Mouse (Mus musculus): ENCODE measurements around the gene Slamf8. TPM values are rescaled to one million over a fixed set of nuclear protein-coding genes. Genes with fewer than 3 reads are reported as not detected.

Gene Slamf8
- not detected in 2 replicates for polyA plus RNA-seq (2014; fragmentation: Nextera tagmentation; extraction: Ambion mirVana)

GRCm38 (mm10) chr1:172590385-172590784, at the start of gene Slamf8:
Gene Slamf8, minus strand, starts transcription at chr1:172590568.
- DNase-seq, result peak; percentile 23
- H3K4me3 ChIP-seq (ENCODE audit: low read depth, low read length), result no peak within 1 kb of the TSS
- H3K4me1 ChIP-seq (ENCODE audit: insufficient read depth), result no peaks in the 10 kb centered on the region; the same call in 1 of the 2 replicates
- no peak within 1 kb of the TSS for H3K27ac ChIP-seq (ENCODE audit: low read depth)
- no peaks in the 10 kb centered on the region for H3K36me3 ChIP-seq (ENCODE audit: insufficient read depth)
- no peak for TF ChIP-seq CTCF (IDR thresholded peaks at IDR 0.05; ENCODE audit: low read depth)
- H3K9ac ChIP-seq, result no peak within 1 kb of the TSS
- no peak within 1 kb of the TSS for H3K4me2 ChIP-seq
- 67% methylated on average over 7 of the region's 7 CpGs for WGBS
- H3K9me3 ChIP-seq (ENCODE audit: low read depth, low read length), result no peaks in the 10 kb centered on the region
- H3K27me3 ChIP-seq (ENCODE audit: insufficient read depth, low read length), result peaks cover 8% of the 10 kb centered on the region; the same call in 1 of the 2 replicates
- ATAC-seq (ENCODE audit: insufficient read depth), result no peak

DNA sequence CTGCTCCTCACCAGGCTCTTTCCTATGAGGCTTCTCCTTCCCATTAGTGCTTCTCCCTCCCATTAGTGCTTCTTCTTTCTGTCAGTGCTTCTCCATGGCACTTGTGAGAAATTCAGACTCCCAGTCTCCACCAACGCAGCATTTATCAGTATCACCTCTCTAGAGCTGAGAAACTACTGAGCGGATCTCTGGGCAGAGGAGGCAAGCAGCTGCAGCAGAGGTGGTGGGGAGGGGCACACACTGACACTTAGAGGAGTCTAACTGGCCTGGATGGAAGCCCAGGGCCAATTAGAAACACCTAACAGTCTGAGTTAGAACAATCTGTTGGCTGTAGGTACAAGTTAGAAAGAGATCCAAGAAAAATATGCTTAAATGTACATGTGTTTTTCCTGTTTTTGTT, 48.4 kb upstream of the Slamf8 start:
- Histone ChIP-seq H3K4me3 (ENCODE audit: low read depth, low read length) (no peak overlapping the region), H3K4me2 (no peak overlapping the region), H3K27ac (ENCODE audit: low read depth) (no peak overlapping the region), H3K4me1 (ENCODE audit: insufficient read depth) (no peaks in the 10 kb centered on the region), H3K27me3 (ENCODE audit: insufficient read depth, low read length) (no peaks in the 10 kb centered on the region), H3K36me3 (ENCODE audit: insufficient read depth) (no peaks in the 10 kb centered on the region), H3K9ac (no peak overlapping the region), H3K9me3 (ENCODE audit: low read depth, low read length) (no peaks in the 10 kb centered on the region)
- DNase-seq (no peak), ATAC-seq (ENCODE audit: insufficient read depth) (peak; percentile 45; the same call in 1 of the 2 replicates)
- no peak for TF ChIP-seq CTCF (IDR thresholded peaks at IDR 0.05; ENCODE audit: low read depth)
- 20% methylated on average over 2 of the region's 2 CpGs for WGBS

- WGBS, result 44% methylated on average over 4 of the region's 4 CpGs
Observed at GRCm38 (mm10) chr1:172637801-172638200, 47.4 kb upstream of the Slamf8 start.

DNA sequence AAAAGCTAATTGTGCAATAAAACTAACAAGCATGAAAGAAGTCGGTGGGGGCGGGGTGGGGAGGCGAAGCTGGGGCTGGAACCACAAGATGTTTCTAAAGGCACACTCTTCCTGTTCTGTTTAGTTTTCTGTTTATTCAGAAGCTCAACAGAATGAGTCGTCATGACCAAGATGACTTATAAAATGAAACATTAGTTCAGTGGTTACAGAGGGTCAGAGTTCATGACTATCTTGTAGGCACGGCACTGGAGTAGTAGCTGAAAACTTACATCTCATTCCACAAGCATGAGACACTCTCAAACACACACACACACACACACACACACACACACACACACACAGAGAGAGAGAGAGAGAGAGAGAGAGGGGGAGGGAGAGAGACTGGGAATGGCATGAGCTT, 45.9 kb upstream of the Slamf8 start:
- Histone ChIP-seq H3K9me3 (ENCODE audit: low read depth, low read length) (no peaks in the 10 kb centered on the region), H3K9ac (no peak overlapping the region), H3K36me3 (ENCODE audit: insufficient read depth) (no peaks in the 10 kb centered on the region), H3K4me2 (no peak overlapping the region), H3K27ac (ENCODE audit: low read depth) (no peak overlapping the region), H3K4me3 (ENCODE audit: low read depth, low read length) (no peak overlapping the region), H3K4me1 (ENCODE audit: insufficient read depth) (no peaks in the 10 kb centered on the region), H3K27me3 (ENCODE audit: insufficient read depth, low read length) (no peaks in the 10 kb centered on the region)
- WGBS, result 79% methylated on average over 5 of the region's 5 CpGs
- no peak for DNase-seq
- no peak for TF ChIP-seq CTCF (IDR thresholded peaks at IDR 0.05; ENCODE audit: low read depth)
- no peak for ATAC-seq (ENCODE audit: insufficient read depth)

More at GRCm38 (mm10) chr1:172637801-172638200, 47.4 kb upstream of the Slamf8 start:
- Histone ChIP-seq H3K36me3 (ENCODE audit: insufficient read depth) (no peaks in the 10 kb centered on the region), H3K27ac (ENCODE audit: low read depth) (no peak overlapping the region), H3K4me2 (no peak overlapping the region), H3K4me1 (ENCODE audit: insufficient read depth) (no peaks in the 10 kb centered on the region), H3K4me3 (ENCODE audit: low read depth, low read length) (no peak overlapping the region), H3K9ac (no peak overlapping the region), H3K27me3 (ENCODE audit: insufficient read depth, low read length) (no peaks in the 10 kb centered on the region), H3K9me3 (ENCODE audit: low read depth, low read length) (no peaks in the 10 kb centered on the region)
- no peak for TF ChIP-seq CTCF (IDR thresholded peaks at IDR 0.05; ENCODE audit: low read depth)
- DNase-seq (peak; percentile 61), ATAC-seq (ENCODE audit: insufficient read depth) (no peak)

DNA sequence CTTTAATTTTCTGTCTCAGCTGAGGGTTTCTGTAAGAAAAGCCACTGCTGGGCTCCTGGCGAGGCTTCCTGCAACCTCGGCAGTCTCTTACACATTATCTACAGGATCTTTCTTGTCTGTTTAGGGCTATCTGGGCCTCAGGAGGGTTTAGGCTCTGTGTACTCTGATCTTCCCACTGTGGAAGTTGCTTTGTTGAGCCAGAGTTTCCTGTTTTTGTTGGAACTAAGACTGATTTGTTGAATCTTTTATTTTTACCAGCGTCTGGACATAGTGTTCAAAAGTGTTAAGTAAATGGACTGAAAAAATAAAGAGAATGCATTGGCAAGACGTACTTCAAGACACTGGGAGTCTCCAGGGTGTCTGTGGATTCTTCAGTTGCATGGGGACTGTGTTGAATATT, 44.9 kb upstream of the Slamf8 start:
- ATAC-seq (ENCODE audit: insufficient read depth) (no peak), DNase-seq (no peak)
- Histone ChIP-seq H3K36me3 (ENCODE audit: insufficient read depth) (no peaks in the 10 kb centered on the region), H3K27ac (ENCODE audit: low read depth) (no peak overlapping the region), H3K4me1 (ENCODE audit: insufficient read depth) (no peaks in the 10 kb centered on the region), H3K4me2 (no peak overlapping the region), H3K27me3 (ENCODE audit: insufficient read depth, low read length) (no peaks in the 10 kb centered on the region), H3K4me3 (ENCODE audit: low read depth, low read length) (no peak overlapping the region), H3K9ac (no peak overlapping the region), H3K9me3 (ENCODE audit: low read depth, low read length) (no peaks in the 10 kb centered on the region)
- no peak for TF ChIP-seq CTCF (IDR thresholded peaks at IDR 0.05; ENCODE audit: low read depth)
- WGBS, result 31% methylated on average over 4 of the region's 4 CpGs

- H3K36me3 ChIP-seq (ENCODE audit: insufficient read depth), result no peaks in the 10 kb centered on the region
- H3K9ac ChIP-seq, result no peak overlapping the region
- 88% methylated on average over 2 of the region's 2 CpGs for WGBS
- no peak overlapping the region for H3K4me3 ChIP-seq (ENCODE audit: low read depth, low read length)
- ATAC-seq (ENCODE audit: insufficient read depth) (no peak), DNase-seq (no peak)
- H3K27me3 ChIP-seq (ENCODE audit: insufficient read depth, low read length), result no peaks in the 10 kb centered on the region
- H3K4me1 ChIP-seq (ENCODE audit: insufficient read depth), result no peaks in the 10 kb centered on the region
- no peaks in the 10 kb centered on the region for H3K9me3 ChIP-seq (ENCODE audit: low read depth, low read length)
- no peak for TF ChIP-seq CTCF (IDR thresholded peaks at IDR 0.05; ENCODE audit: low read depth)
- H3K4me2 ChIP-seq, result no peak overlapping the region
- H3K27ac ChIP-seq (ENCODE audit: low read depth), result no peak overlapping the region
Observed at GRCm38 (mm10) chr1:172634136-172634535, 43.8 kb upstream of the Slamf8 start.

DNA sequence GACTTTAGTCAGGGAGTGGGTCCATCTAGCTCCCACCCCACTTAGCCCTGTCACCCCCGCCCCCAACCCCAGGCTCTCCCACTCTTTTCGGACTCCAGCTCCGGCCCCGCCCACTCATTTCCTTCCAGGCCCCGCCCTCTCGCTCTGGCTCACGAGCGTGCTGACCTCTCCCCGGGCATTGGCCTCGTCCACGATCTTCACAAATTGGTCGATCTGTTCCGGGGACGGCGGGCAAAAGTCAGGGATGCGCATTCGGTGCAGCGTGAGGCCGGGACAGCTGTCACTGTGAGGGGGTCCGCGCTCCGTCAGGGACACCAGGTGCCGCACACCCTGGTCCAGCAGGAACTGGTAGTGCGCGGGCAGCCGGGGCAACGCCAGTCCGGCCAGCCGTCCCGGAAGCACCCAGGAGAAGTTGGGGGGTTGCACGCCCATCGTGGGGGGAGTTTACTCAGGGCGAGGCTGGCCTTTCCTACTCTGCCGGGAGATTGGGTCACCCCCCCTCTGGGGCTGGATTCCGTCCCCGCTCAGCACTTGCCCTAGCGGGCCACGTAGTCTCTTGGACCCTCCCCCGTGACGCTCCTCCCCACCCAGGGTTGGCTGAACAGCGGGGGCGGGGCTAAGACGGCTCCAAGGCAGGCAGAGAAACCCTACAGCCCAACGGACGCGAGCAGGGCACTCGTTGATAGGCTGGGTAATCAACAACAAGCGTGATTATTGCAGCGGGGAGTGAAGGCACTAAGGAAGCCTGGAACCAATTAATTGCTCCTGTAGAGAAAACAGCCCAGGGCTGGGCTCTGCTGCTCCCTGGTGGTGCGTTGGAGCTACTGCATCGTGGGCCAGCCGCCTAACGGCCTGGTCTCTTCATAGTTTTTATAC, 42.3 kb upstream of the Slamf8 start, which contains the start of gene Dusp23:
TSS of gene Dusp23 (minus strand) at position 512 of the 876 bp plus-strand sequence.
- H3K9ac ChIP-seq, result peak within 1 kb of the TSS; percentile 72
- H3K36me3 ChIP-seq (ENCODE audit: insufficient read depth), result no peaks in the 10 kb centered on the region
- H3K9me3 ChIP-seq (ENCODE audit: low read depth, low read length), result no peaks in the 10 kb centered on the region
- H3K4me1 ChIP-seq (ENCODE audit: insufficient read depth), result no peaks in the 10 kb centered on the region
- under 1% methylated on average over 53 of the region's 53 CpGs for WGBS
- H3K27me3 ChIP-seq (ENCODE audit: insufficient read depth, low read length), result no peaks in the 10 kb centered on the region
- ATAC-seq (ENCODE audit: insufficient read depth) (peak; percentile 99), DNase-seq (peak; percentile 97)
- TF ChIP-seq CTCF (IDR thresholded peaks at IDR 0.05; ENCODE audit: low read depth), result peak; percentile 95
- peak within 1 kb of the TSS; percentile 71 for H3K4me3 ChIP-seq (ENCODE audit: low read depth, low read length)
- H3K27ac ChIP-seq (ENCODE audit: low read depth), result peak within 1 kb of the TSS; percentile 88
- H3K4me2 ChIP-seq, result peak within 1 kb of the TSS; percentile 81

Measured in lung, embryonic 14.5 days (tissue).